Mouse (Mus musculus) spleen, postnatal 10 days (tissue): Measurements from ENCODE around the gene Ank3.

Source experiments
- DNase-seq, 2 experiments: peaks; one replicate each; pipeline ENCODE4 v3.0.0; 2021 to 2022; ENCODE audit warnings: low spot score in 2 of 2

Gene Ank3

DNA sequence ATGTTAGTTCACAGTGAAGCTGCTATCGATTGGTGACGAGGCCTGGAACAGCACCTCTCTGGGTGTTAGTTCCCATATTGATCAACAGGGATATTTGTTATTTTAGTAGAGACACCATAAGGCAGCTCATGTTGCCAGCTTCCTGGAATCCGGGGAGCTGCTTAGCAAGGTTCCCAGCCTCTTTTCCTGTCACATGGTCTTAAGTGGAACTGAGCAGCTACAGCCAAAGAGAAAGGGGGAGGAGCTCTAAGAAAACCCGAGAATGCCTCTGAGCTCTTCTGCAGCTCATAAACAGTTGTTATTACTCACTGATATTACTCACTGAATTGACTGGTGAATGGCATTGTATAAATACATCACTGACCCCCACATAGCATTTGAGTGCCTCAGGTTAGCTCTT lies 318.3 kb downstream of the Ank3 start:
- DNase-seq, result no peak

DNA sequence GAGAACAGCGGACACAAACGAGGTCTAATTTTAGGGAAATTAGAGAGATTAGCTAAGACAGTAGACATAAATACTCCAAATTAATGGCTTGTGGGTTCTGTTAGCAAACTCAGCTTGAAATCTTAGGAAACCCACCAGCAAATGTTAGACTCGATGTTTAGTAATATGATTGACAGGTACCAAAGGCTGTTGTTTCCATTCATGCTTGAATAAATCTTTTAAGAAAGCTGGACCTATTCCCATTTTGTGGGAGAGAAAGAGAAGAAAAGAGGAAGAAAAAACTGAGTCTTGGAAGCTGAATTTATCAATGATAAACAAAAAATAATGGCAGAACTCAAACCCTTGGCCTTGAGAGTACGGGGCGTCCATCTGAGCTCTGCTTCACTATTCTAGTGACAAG lies 320.8 kb downstream of the Ank3 start:
- DNase-seq, result no peak

DNA sequence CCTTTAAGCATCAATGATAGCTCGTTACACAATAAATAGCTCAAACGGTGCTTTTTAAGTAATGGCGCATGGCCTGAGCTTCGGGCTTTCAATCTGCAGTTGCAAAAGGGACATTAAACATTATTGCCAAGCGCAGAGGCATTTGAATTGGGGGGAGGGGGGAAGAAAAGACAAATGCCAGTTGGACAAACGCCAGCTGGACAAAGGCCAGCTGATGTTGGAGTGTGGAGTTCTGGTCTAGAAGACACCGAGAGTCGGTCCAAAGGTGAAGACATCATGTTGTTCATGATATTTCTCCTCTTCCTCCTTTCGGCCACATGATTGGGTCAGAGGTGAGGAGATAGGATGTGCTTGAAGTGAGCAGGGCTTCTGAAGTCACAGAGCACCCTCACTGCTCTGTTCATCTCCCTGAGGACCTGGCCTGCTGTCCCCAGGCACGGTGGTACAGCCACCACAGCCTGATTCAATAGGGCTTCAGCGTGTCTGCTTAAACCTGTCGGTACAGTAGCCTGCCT lies 321.4 kb downstream of the Ank3 start:
- DNase-seq, result no peak

DNA sequence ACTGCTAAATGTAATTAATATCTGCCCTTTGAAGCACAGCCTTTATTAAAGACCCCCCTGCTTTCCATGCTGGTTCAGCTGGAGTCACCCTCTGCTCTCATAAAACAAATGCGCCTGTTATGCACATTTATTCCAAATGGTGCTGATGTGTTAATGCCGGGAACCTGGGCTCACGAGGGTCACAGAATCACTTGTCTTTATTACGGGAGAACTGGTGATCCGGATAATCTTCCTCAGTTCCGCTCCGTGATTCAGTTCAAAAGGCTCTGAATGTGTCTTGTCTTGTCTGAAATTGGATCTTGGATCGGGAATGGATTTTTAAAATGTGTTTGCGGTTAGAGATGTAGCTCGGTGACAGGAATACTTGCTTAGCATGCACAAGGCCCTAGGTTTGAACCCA lies 321.9 kb downstream of the Ank3 start:
- DNase-seq, result no peak

DNA sequence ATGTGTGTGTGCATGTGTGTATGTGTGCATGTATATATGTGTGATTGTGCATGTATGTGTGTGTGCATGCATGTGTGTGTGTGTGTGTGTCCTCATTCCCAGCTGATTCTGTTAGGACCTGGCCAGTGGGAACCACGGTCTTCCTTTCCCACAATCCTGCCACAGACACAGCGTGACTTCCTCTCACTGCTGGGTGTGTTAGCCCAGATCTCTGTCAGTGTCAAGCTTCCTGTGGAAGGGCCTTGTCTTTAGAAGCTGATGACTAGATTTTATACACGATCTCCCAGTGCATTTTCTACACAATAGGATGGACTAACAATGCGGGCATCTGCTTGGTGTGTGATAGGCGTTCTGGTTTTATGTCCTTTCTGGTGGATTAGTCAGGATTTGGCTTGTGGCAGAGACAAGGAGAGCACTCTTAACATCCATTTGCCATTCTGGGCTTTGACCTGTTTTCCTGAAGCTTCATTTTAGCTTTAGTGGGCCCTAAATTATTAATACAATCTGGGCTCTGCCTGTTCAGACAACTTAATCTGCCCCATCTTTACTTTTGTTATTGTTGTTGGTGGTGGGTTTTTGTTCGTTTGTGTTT lies 322.4 kb downstream of the Ank3 start:
- DNase-seq, result no peak

DNA sequence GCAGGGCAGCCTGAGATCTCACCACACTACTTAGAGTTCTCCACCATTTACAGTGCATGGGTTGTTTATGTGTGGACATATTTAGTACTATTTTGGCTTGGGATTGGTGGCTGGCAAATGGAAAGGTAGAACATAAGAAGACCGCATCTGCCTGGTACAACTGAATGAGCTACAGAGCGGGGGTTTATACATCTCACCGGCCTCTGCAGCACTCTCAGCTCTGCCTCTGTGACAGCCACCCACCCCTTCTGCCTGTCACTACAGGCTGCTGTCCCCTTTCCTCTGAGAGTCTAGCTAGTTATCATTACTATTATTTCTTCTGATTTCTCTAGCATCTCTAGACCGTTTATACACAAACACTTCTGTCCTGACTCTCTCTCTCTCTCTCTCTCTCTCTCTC lies 325.6 kb downstream of the Ank3 start:
- no peak for DNase-seq

DNA sequence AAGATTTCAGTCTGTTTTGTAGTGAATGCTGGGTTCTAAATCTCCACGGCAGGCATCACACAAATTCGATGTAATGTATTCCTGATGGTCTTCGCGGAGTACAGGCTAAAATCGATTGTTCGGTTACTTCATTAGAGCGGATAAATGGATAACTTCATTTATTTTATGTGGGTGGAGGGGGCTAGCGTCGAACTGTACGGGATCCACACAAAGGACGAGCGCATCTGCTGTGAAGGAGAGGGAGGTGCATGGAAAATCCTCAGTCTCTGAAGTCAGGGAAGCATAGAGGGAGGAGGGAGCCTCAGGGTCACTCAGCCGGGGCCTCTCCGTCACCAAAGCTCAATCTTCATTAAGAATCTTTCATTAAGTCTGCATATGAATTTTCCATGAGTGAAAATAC lies 326.5 kb downstream of the Ank3 start:
- DNase-seq, result no peak

DNA sequence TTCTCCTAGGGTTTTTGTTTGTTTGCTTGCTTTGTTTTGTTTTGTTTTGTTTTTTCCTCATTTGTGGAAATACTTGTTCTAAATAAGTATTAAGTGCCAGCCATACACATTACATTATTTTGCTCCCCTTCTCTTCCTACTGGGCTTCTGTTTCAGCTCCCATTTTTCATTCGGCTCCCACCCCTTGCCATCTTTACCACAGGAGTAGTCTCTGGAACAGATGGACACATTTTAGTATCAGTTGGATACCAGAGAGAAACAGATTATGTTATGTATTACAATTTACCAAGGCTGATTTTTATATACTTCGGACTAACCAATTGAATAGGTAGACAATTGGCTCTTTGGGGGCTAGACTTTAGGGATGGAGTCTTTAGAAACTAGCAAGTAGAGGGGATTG lies 327.7 kb downstream of the Ank3 start:
- DNase-seq, result no peak

DNA sequence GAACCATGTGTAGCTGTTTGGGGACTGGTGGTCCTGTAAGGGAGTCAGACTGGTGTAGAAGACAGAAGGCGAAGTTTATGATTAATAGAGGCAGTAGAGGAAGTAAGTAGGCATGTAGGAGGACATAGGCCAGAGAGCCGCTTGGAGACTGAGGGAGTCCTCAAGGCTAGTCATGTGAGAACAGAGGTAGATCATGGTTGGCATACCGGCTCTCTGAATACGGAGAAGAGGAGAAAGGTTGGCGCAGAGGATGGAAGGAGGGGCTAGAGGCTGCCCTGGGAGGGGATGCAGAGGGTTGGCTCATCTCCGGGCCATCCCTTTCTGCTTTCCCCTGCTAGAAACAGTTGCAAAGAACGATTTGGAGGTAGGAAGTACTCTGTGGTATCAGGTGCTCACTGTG lies 328.2 kb downstream of the Ank3 start:
- DNase-seq, result no peak

DNA sequence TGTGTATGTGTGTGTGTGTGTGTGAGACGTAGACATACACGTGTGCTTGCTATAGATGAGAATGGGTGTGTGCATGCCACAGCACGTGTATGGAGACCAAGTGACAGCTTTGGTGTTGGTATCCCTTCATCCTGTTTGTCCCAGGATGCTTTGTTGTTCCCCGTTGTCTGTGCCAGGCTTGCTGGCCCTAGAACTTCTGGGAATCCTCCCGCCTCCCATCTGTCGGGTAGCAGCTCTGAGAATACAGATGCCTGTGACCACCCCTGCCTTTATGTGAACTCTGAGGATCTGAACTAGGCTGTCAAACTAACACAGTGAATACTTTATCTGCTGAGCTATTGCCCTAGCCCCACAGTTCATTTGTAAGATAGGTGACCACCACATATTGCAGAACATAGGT lies 330.3 kb downstream of the Ank3 start:
- DNase-seq, result no peak

DNA sequence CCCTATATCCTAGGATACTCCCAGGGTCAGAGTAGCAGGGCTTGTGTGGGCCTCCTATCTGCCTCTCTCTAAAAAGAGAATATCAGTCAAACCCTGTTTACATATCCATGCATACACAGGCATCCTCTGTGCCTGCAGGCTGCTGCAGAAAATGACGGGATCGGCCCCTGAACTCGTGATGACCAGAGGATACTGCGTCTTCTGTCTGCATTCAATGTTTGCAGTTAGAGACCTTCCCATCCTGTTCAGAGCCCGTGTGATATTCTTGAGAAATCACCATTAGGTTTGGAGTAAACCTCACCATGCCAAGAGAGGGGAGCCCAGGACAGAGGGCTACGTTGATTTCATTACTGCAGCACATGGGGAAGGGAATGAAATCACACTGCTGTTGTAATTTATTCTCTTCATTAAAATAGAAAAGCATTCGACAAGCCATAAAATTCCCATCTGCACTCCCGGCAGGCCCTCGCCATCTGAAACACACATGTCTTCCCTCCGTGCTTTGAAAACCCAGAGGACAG lies 331.8 kb downstream of the Ank3 start:
- no peak for DNase-seq

DNA sequence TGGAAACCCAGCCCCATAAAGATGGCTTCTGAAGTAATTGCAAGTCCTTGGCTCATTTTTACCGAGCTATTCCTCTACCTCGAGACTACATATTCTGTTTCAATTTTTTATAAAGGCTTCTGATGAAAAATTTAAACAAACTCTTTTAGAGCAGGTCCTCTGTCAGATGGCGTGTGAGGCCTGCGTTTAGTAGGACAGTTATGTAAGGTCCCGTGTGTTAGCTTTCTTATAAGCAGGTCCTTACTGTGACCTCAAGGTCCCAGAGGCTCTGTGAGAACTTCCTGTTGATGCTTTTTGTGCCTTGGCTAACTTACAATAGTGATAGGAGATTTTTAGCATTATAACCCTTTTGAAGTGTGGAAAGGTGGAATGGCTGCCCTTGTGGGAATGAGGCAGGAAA lies 332.8 kb downstream of the Ank3 start:
- DNase-seq, result no peak

DNA sequence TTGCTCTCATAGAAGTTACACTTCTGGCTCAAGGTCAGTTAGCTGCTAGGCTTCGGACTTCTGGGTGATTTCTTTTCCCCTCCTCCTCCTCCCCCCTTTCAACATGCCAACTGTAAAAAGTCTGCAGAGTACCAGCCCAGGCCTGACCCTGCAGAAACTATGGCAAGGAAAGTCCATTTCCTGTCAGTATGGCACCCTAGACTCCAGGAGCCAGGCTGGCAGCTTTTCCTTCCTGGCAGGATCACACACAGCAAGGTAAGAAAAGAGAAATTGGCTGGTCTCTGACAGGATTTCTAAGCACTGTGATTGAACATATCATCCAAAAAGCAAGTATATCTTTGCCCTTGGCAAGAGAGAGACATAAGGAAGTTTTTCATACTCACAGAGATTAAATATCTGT lies 333.3 kb downstream of the Ank3 start:
- DNase-seq, result no peak

DNA sequence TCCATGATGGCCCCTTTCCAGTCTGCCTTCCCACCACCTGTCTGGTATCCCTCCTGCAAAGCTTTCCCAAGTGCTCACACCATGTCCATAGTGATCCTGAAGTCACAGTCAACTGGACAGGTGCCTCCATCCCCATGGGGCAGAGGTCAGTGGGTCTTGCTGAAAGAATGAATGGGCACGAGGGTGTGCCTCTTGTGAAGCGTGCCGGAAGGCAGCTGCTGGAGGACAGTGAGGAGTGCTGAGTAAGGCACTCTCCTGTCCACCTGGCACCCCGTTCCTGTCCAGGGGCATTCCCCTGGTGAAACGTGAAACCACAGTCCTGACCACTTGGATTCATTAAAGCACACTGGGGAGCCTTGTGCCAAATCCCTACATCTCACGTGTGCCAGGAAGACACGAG lies 337.7 kb downstream of the Ank3 start:
- no peak for DNase-seq

DNA sequence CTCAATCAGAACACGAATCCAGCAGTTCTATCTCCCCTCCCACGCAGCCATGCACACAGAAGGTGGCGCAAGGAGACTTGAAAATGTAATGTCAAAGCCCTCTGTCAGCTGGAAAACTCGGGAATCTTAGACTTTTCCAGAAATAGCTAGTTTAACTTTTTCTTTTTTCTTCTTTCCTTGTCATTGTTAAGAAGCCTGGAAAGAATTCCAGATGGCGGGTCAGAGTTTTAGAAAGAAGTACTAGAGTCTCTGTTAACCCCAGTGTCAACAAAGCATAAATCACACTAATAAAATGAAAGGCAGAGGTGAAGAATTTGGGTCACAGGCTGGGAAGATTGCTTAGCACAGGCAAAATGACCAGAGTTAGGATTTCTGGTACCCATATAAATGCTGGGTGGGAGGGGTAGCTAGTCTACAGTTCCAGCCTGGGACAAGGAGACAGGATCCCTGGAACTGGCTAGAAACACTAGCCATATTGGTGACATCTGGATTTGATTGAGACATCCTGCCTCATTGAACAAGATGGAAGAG lies 340.2 kb downstream of the Ank3 start:
- DNase-seq, result no peak

DNA sequence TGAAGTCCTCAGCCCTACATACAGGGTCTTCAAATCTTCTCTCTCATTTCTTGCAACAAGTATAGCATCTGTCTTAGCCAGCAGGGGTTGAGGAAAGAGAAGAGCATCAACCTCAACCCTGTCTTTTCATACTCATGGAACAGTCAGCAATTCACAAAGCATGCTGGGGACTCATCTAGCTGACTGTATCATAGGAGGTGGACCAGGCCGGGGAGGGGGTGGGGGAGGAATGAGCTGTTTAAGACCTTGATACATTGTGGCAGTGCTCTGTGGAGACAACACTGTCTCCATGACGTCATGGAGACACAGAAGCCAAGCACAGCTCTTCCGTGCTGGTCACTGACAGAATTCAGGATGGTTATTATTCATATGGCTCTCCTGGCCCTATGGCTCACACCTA lies 344.0 kb downstream of the Ank3 start:
- no peak for DNase-seq

DNA sequence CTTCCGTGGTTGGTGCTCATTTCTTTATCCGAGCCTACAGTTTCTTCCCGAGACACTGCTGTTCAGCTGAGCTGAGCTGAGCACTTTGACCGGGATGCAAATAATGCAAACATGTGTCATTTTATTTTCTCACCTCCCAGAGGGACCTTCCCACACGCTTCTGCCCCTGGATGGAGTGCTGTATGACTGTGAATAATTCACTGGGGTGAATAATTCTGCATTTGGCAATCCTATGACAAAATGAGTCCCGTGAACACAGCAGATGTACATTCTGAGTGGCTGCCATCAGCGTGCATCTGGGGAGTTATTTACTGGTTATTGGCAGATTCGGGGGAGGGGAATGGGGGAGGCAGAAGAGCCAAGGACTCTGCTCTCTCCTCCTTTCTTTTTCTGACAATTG lies 345.6 kb downstream of the Ank3 start:
- no peak for DNase-seq

DNA sequence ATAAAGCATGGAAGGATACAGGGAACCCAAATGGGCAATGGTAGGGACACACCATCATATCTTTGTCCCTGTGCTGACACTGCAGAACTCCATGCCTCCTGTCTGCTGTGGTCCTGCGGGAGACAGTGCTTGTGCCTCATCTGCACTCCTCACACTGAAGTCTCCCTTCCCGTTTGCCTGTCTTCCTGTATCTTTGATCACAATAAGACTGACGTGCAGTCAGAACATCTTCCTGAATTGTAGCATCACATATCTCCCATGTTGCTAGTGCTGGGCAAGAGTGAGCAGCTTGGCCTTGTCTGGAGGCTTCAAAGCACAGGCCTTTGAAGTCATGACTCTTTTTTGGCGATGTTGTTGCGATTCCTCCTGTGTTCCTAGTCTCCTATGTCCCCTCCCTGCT lies 346.3 kb downstream of the Ank3 start:
- DNase-seq, result no peak

DNA sequence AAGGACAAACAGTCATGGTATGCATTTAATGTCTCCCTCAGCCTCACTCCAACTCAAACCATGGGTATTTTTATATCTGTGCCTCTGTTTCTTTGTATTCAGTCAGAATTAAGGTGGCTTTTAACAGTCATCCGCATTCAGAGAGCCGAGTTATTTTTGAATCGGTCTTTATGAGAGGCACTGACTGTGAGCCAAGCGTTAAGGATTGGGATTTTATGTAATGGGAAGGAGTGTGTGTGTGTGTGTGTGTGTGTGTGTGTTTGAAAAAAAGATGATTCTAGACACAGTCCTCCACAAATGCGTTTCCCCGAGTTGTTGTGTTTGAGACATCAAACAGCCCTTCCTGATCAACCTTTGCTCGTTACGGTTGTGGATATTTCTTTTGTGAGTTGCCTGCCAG lies 347.7 kb downstream of the Ank3 start:
- DNase-seq, result no peak

DNA sequence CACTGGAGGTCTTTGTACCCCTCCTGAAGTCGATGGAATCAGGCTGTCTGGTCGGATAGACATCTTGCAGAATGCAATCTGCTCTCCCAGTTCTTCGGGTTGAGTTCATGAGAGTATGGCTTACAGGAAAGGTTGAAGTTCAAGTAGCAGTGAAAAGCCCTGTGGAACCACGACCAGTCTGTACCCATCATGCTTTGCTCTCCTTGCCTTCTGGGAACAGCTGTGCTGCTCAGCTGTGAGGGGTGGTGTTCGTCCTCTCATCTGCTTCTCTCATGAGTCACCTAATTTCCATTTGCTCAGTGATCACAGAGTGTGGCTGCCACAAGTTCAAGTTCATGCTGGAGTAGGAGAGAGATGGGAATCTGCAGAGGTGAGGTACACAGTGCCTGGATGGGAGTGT lies 348.2 kb downstream of the Ank3 start:
- DNase-seq, result no peak

DNA sequence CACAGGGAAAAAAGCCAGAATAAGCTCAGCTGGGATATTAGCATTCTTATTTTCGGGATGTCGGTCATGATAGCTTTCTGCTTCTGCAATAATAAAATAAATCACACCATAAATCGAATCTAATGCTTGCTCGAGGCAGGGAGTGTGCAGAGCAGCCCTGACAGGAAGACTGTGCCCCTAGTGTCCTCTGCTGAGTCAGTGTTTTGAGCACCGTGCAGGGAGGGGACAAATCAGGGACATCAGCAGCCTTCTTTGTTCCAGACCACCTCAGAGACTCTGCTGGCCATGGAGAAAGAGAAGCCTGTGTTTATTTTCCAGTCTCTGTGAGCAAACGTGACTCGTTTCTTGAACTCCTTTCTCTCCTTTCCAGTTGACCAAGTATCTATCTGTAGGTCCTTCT lies 352.8 kb downstream of the Ank3 start:
- DNase-seq, result no peak

DNA sequence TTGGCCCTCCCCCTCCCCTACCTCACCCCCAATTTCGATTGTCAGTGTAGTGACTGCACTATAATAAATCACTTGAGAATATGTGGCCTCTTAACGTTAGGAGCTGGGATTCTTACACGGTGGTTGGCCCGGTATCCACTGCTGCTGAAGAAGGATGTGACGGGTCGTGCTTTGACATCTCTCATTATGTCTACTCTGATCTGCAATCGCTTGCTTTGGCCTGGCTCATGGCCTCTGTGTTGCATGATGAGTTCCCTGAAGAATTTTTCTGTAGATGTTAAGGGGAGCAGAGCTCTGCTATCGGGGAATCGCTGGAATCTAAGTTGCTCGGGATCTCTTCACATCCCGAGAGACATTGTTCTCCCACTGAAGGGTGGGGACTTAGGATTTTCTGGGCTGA lies 354.9 kb downstream of the Ank3 start:
- no peak for DNase-seq

DNA sequence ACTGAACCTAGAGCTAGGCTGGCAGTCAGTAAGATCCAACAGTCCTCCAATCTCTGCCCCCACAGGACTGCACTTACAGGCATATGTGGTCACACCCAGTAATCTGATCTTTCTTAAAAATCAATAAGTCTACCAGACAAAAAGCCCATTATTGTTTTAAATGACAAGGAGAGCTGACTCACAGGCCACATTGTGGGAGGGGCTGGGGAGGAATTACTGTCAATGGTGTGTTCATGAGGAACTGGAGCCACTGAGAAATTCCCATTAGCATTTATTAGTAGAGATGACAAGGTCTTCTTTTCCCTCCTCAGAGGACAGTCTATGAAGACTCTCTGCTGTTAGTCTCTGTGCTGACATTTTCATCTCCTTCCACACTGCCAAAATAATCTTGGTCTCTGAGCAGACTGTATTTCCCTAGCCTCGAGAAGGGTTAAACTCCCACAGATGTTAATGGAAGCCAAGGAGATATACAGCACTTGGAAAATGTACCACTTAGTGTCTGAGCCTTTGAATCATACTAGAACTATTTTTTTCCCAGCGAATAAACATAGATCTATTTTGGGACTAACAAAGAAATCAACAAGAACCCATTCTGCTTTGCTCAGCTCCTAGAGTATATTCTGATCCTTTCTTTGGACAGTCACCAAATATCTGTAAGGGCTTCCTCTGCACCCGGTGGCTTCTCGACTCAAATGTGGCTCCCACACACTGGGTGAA lies 358.5 kb downstream of the Ank3 start:
- no peak for DNase-seq
